Mouse (Mus musculus) E14TG2a.4 (cell line): ENCODE results near the gene Ptrh2.

Experiments
- H3K27me3 ChIP-seq: 2 replicates; pipeline ENCODE4 v1.6.1; 2014; ENCODE audit warnings: low read length, control low read depth; ENCODE audit not compliant: insufficient read depth
- H3K36me3 ChIP-seq: 2 replicates; pipeline ENCODE4 v1.6.1; 2014; ENCODE audit warnings: low read length, control low read depth; ENCODE audit not compliant: insufficient read depth
- H3K4me1 ChIP-seq: replicated peaks from 2 replicates; pipeline ENCODE4 v1.6.1; 2014; ENCODE audit warnings: low read depth, low read length, control low read depth
- H3K4me3 ChIP-seq: replicated peaks from 2 replicates; pipeline ENCODE4 v1.5.1; 2014; ENCODE audit warnings: mild to moderate bottlenecking, low read length
- H3K9me3 ChIP-seq: 2 replicates; pipeline ENCODE4 v1.6.1; 2014; ENCODE audit warnings: low read length, control low read depth
- CTCF ChIP-seq: conservative IDR thresholded peaks from 2 replicates; pipeline ENCODE4 v1.5.1; 2014; ENCODE audit warnings: low read length
- NANOG ChIP-seq: IDR thresholded peaks from 2 replicates; pipeline ENCODE4 v1.6.1; 2014; ENCODE audit warnings: borderline replicate concordance, low read length, mixed read lengths
- POU5F1 ChIP-seq: IDR thresholded peaks from 2 replicates; pipeline ENCODE4 v1.6.1; 2014; ENCODE audit warnings: low read length, borderline replicate concordance

Gene Ptrh2

GRCm38 (mm10) chr11:86647706-86648447, 35.9 kb upstream of the Ptrh2 start:
- H3K4me3 ChIP-seq: no peak overlapping the region
- H3K4me1 ChIP-seq: peaks cover 27% of the 10 kb centered on the region
- TF ChIP-seq CTCF (no peak), NANOG (no peak), POU5F1 (no peak)
- H3K27me3 ChIP-seq: no peaks in the 10 kb centered on the region
- H3K36me3 ChIP-seq: peaks cover 8% of the 10 kb centered on the region
- H3K9me3 ChIP-seq: no peaks in the 10 kb centered on the region

GRCm38 (mm10) chr11:86649542-86649941, 34.2 kb upstream of the Ptrh2 start:
- Histone ChIP-seq H3K36me3 (peaks cover 5% of the 10 kb centered on the region; the same call in 1 of the 2 replicates), H3K27me3 (no peaks in the 10 kb centered on the region), H3K4me3 (no peak overlapping the region), H3K4me1 (peaks cover 27% of the 10 kb centered on the region), H3K9me3 (no peaks in the 10 kb centered on the region)
- TF ChIP-seq NANOG (no peak), CTCF (no peak), POU5F1 (no peak)

GRCm38 (mm10) chr11:86650676-86651075, 33.1 kb upstream of the Ptrh2 start:
- H3K36me3 ChIP-seq: peaks cover 5% of the 10 kb centered on the region; the same call in 1 of the 2 replicates
- H3K9me3 ChIP-seq: no peaks in the 10 kb centered on the region
- H3K27me3 ChIP-seq: no peaks in the 10 kb centered on the region
- TF ChIP-seq CTCF: no peak
- H3K4me3 ChIP-seq: no peak overlapping the region
- peaks cover 27% of the 10 kb centered on the region for H3K4me1 ChIP-seq

- Histone ChIP-seq H3K36me3 (peaks cover 5% of the 10 kb centered on the region), H3K9me3 (no peaks in the 10 kb centered on the region), H3K4me3 (no peak overlapping the region), H3K4me1 (peaks cover 12% of the 10 kb centered on the region; the same call in 1 of the 2 replicates), H3K27me3 (no peaks in the 10 kb centered on the region)
- TF ChIP-seq CTCF: no peak
- no peak for TF ChIP-seq NANOG
- TF ChIP-seq POU5F1: no peak
Measured at GRCm38 (mm10) chr11:86652578-86652979, 31.2 kb upstream of the Ptrh2 start.

- H3K4me1 ChIP-seq: peaks cover 4% of the 10 kb centered on the region; the same call in 1 of the 2 replicates
- no peak overlapping the region for H3K4me3 ChIP-seq
- no peak for TF ChIP-seq POU5F1
- TF ChIP-seq CTCF: peak; percentile 88
- no peak for TF ChIP-seq NANOG
- no peaks in the 10 kb centered on the region for H3K9me3 ChIP-seq
- no peaks in the 10 kb centered on the region for H3K27me3 ChIP-seq
- peaks cover 5% of the 10 kb centered on the region for H3K36me3 ChIP-seq
Measured at GRCm38 (mm10) chr11:86653446-86653845, 30.3 kb upstream of the Ptrh2 start.

- H3K27me3 ChIP-seq: no peaks in the 10 kb centered on the region
- peaks cover 3% of the 10 kb centered on the region; the same call in 1 of the 2 replicates for H3K4me1 ChIP-seq
- TF ChIP-seq POU5F1: no peak
- TF ChIP-seq CTCF: no peak
- no peak for TF ChIP-seq NANOG
- H3K4me3 ChIP-seq: no peak overlapping the region
- H3K9me3 ChIP-seq: no peaks in the 10 kb centered on the region
- peaks cover 5% of the 10 kb centered on the region for H3K36me3 ChIP-seq
Measured at GRCm38 (mm10) chr11:86654096-86654495, 29.7 kb upstream of the Ptrh2 start.

- no peak overlapping the region for H3K4me3 ChIP-seq
- TF ChIP-seq NANOG (no peak), CTCF (peak; percentile 42), POU5F1 (no peak)
- no peaks in the 10 kb centered on the region for H3K27me3 ChIP-seq
- H3K4me1 ChIP-seq: 0 out of 2 replicates have a peak, but pooled peaks cover 3% of the 10 kb centered on the region
- H3K9me3 ChIP-seq: no peaks in the 10 kb centered on the region
- peaks cover 13% of the 10 kb centered on the region for H3K36me3 ChIP-seq
Measured at GRCm38 (mm10) chr11:86655671-86656070, 28.1 kb upstream of the Ptrh2 start.

- TF ChIP-seq NANOG (no peak), POU5F1 (no peak), CTCF (no peak)
- Histone ChIP-seq H3K4me1 (no peaks in the 10 kb centered on the region), H3K4me3 (no peak overlapping the region), H3K27me3 (no peaks in the 10 kb centered on the region), H3K9me3 (no peaks in the 10 kb centered on the region), H3K36me3 (peaks cover 24% of the 10 kb centered on the region)
Measured at GRCm38 (mm10) chr11:86656849-86657567, 26.8 kb upstream of the Ptrh2 start.
